21 mouse cellular contexts compared by ENCODE assay signal in genomic region chr6:120917975-120918374, GRCm38 (mm10). TPM values are rescaled to one million over a fixed set of nuclear protein-coding genes. Genes with fewer than 3 reads are reported as not detected.
DNase-seq lines count a peak whose midpoint lies in the region; ATAC-seq and TF ChIP-seq lines count a peak whose summit lies in the region.
"Had no signal": no experiment of that assay in that cellular context is flagged by ENCODE, and none has a peak within 500 bp of the region (broad histone marks: within the 10 kb centered on the region; RNA-seq: fewer than 3 reads in every experiment).

No protein-coding gene starts in this region.

- no peak for DNase-seq in forebrain, embryonic 10.5 days (ENCODE audit: extremely low spot score, low spot score)
- no peak for DNase-seq in liver, postnatal 0 days
- no peak for DNase-seq in urinary bladder, postnatal 25 days (ENCODE audit: low spot score)
- DNase-seq in hindbrain, postnatal 0 days (ENCODE audit: low spot score) = no peak
- DNase-seq: adrenal gland, postnatal 10 days; B cell, adult 2 months; cerebellum, adult 2 months; embryo, embryonic 11 days; gastrocnemius, postnatal 25 days; heart, postnatal 10 days; heart, postnatal 4 days; kidney, adult 9 months had no signal

- TF ChIP-seq POLR2A in bone marrow macrophage, adult 2 months (IDR thresholded peaks at IDR 0.05; ENCODE audit: borderline replicate concordance, low read depth, low read length) = no peak

- no peak for TF ChIP-seq EP300 in liver, postnatal 0 days (IDR thresholded peaks at IDR 0.05; ENCODE audit: low read depth)

- WGBS in forebrain, embryonic 15.5 days = 52% methylated on average over 3 of the region's 3 CpGs
- 72% methylated on average over 3 of the region's 3 CpGs for WGBS in forebrain, embryonic 10.5 days
- WGBS in liver, postnatal 0 days (ENCODE audit: insufficient replicate concordance) = 52% methylated on average over 3 of the region's 3 CpGs
- WGBS in liver, embryonic 12.5 days (ENCODE audit: insufficient replicate concordance) = 45% methylated on average over 3 of the region's 3 CpGs
- 47% methylated on average over 3 of the region's 3 CpGs for WGBS in hindbrain, postnatal 0 days

- no peaks in the 10 kb centered on the region for H3K27me3 ChIP-seq in forebrain, embryonic 15.5 days
- H3K27me3 ChIP-seq in forebrain, embryonic 10.5 days (ENCODE audit: poor library complexity, severe bottlenecking) = peaks cover 19% of the 10 kb centered on the region
- H3K27me3 ChIP-seq in liver, postnatal 0 days (ENCODE audit: insufficient read depth, low read length) = no peaks in the 10 kb centered on the region
- H3K27me3 ChIP-seq in liver, embryonic 12.5 days (replicated peaks) = no peaks in the 10 kb centered on the region
- H3K27me3 ChIP-seq in hindbrain, postnatal 0 days (ENCODE audit: insufficient read depth, low read length) = no peaks in the 10 kb centered on the region

- no peak for TF ChIP-seq CTCF in liver, postnatal 0 days (IDR thresholded peaks at IDR 0.05; ENCODE audit: low read depth)
- no peak for TF ChIP-seq CTCF in bone marrow macrophage, adult 2 months (IDR thresholded peaks at IDR 0.05; ENCODE audit: low read depth, low read length)
- no peak for TF ChIP-seq CTCF in hindbrain, postnatal 0 days (IDR thresholded peaks at IDR 0.05; ENCODE audit: low read depth)

- no peaks in the 10 kb centered on the region for H3K9me3 ChIP-seq in forebrain, embryonic 15.5 days
- no peaks in the 10 kb centered on the region for H3K9me3 ChIP-seq in forebrain, embryonic 10.5 days
- no peaks in the 10 kb centered on the region for H3K9me3 ChIP-seq in liver, postnatal 0 days (ENCODE audit: low read length)
- no peaks in the 10 kb centered on the region for H3K9me3 ChIP-seq in liver, embryonic 12.5 days (replicated peaks)
- H3K9me3 ChIP-seq in hindbrain, postnatal 0 days (ENCODE audit: low read length) = no peaks in the 10 kb centered on the region
- H3K9me3 ChIP-seq: embryonic facial prominence, embryonic 12.5 days; heart, embryonic 10.5 days; hindbrain, embryonic 12.5 days had no signal

- H3K36me3 ChIP-seq in forebrain, embryonic 15.5 days = no peaks in the 10 kb centered on the region
- H3K36me3 ChIP-seq in forebrain, embryonic 10.5 days (replicated peaks) = no peaks in the 10 kb centered on the region
- H3K36me3 ChIP-seq in liver, postnatal 0 days (replicated peaks; ENCODE audit: insufficient read depth, low read length) = no peaks in the 10 kb centered on the region
- no peaks in the 10 kb centered on the region for H3K36me3 ChIP-seq in liver, embryonic 12.5 days
- no peaks in the 10 kb centered on the region for H3K36me3 ChIP-seq in hindbrain, postnatal 0 days (ENCODE audit: insufficient read depth, low read length)
- H3K36me3 ChIP-seq: embryonic facial prominence, embryonic 12.5 days; heart, embryonic 10.5 days; hindbrain, embryonic 12.5 days had no signal

- no peak overlapping the region for H3K4me2 ChIP-seq in forebrain, embryonic 15.5 days (replicated peaks)
- no peak overlapping the region for H3K4me2 ChIP-seq in liver, postnatal 0 days (ENCODE audit: low read depth, low read length)
- H3K4me2 ChIP-seq in liver, embryonic 12.5 days = no peak overlapping the region
- no peak overlapping the region for H3K4me2 ChIP-seq in hindbrain, postnatal 0 days (ENCODE audit: low read depth, low read length)
- H3K4me2 ChIP-seq: embryonic facial prominence, embryonic 12.5 days had no signal

- ATAC-seq in forebrain, embryonic 15.5 days (replicated peaks) = 0 out of 2 replicates have a peak, but pooled peaks have one; percentile 14
- ATAC-seq in liver, postnatal 0 days = no peak
- no peak for ATAC-seq in liver, embryonic 12.5 days
- no peak for ATAC-seq in hindbrain, postnatal 0 days
- ATAC-seq: CD4-positive, CD25-positive, alpha-beta regulatory T cell, adult 4 months; forebrain, embryonic 13.5 days; hindbrain, embryonic 16.5 days had no signal

- no peak overlapping the region for H3K9ac ChIP-seq in forebrain, embryonic 15.5 days (replicated peaks)
- H3K9ac ChIP-seq in liver, postnatal 0 days (replicated peaks) = no peak overlapping the region
- no peak overlapping the region for H3K9ac ChIP-seq in liver, embryonic 12.5 days
- H3K9ac ChIP-seq in hindbrain, postnatal 0 days (replicated peaks; ENCODE audit: low read length) = no peak overlapping the region
- H3K9ac ChIP-seq: embryonic facial prominence, embryonic 12.5 days; forebrain, embryonic 13.5 days; hindbrain, embryonic 12.5 days had no signal

- no peak overlapping the region for H3K27ac ChIP-seq in forebrain, embryonic 15.5 days (replicated peaks)
- no peak overlapping the region for H3K27ac ChIP-seq in forebrain, embryonic 10.5 days
- peak overlapping the region; percentile 23; the same call in 1 of the 2 replicates for H3K27ac ChIP-seq in liver, postnatal 0 days (ENCODE audit: low read depth)
- H3K27ac ChIP-seq in liver, embryonic 12.5 days = no peak overlapping the region
- H3K27ac ChIP-seq in bone marrow macrophage, adult 2 months (ENCODE audit: insufficient read depth, low read depth, low read length) = peak overlapping the region; percentile 90
- H3K27ac ChIP-seq in hindbrain, postnatal 0 days = no peak overlapping the region
- H3K27ac ChIP-seq: embryonic facial prominence, embryonic 12.5 days; forebrain, embryonic 13.5 days; heart, embryonic 10.5 days; hindbrain, embryonic 12.5 days had no signal

- H3K4me1 ChIP-seq in forebrain, embryonic 15.5 days = peaks cover 14% of the 10 kb centered on the region
- peaks cover 27% of the 10 kb centered on the region for H3K4me1 ChIP-seq in forebrain, embryonic 10.5 days
- H3K4me1 ChIP-seq in liver, postnatal 0 days (ENCODE audit: insufficient read depth) = peaks cover 37% of the 10 kb centered on the region
- H3K4me1 ChIP-seq in liver, embryonic 12.5 days = peaks cover 42% of the 10 kb centered on the region
- peaks cover 37% of the 10 kb centered on the region for H3K4me1 ChIP-seq in bone marrow macrophage, adult 2 months (ENCODE audit: control insufficient read depth, insufficient read depth, low read length)
- H3K4me1 ChIP-seq in hindbrain, postnatal 0 days (ENCODE audit: insufficient read depth, low read length) = 0 out of 2 replicates have a peak, but pooled peaks cover 5% of the 10 kb centered on the region
- H3K4me1 ChIP-seq: embryonic facial prominence, embryonic 12.5 days had no signal

- no peak overlapping the region for H3K4me3 ChIP-seq in forebrain, embryonic 15.5 days
- no peak overlapping the region for H3K4me3 ChIP-seq in forebrain, embryonic 10.5 days
- no peak overlapping the region for H3K4me3 ChIP-seq in liver, postnatal 0 days (ENCODE audit: low read depth, low read length)
- H3K4me3 ChIP-seq in liver, embryonic 12.5 days = no peak overlapping the region
- no peak overlapping the region for H3K4me3 ChIP-seq in bone marrow macrophage, adult 2 months (ENCODE audit: insufficient read depth, low read length)
- H3K4me3 ChIP-seq in hindbrain, postnatal 0 days (ENCODE audit: low read length) = no peak overlapping the region
- H3K4me3 ChIP-seq: embryonic facial prominence, embryonic 12.5 days; forebrain, embryonic 13.5 days; hindbrain, embryonic 12.5 days had no signal

RNA-seq across cellular contexts. Expression of gene Bid, which starts 1.3 kb away (rescaled TPM):
- 24.3 TPM in 2 replicates for polyA plus RNA-seq in forebrain, embryonic 15.5 days (2015; fragmentation: Nextera tagmentation; extraction: Ambion mirVana)
- polyA plus RNA-seq in forebrain, embryonic 10.5 days (2016; fragmentation: Nextera tagmentation; extraction: Ambion mirVana) = 17.3 and 19.3 TPM in 2 replicates
- 24.6 and 24.7 TPM in 2 replicates for polyA plus RNA-seq in liver, postnatal 0 days (2015; fragmentation: Nextera tagmentation; extraction: Ambion mirVana)
- 32.4 and 32.9 TPM in 2 replicates for polyA plus RNA-seq in liver, embryonic 12.5 days (2016; fragmentation: Nextera tagmentation; extraction: Ambion mirVana)
- polyA plus RNA-seq in bone marrow macrophage, adult 2 months (2012; ENCODE audit: insufficient read depth, insufficient read length, missing spikeins) = 28.1 and 28.9 TPM in 2 replicates
- 34.3 and 43.6 TPM in 2 replicates for total RNA-seq in hindbrain, postnatal 0 days (2014; rRNA removed)
- 41.5 and 44.3 TPM in 2 replicates for polyA plus RNA-seq in hindbrain, postnatal 0 days (2015; fragmentation: Nextera tagmentation; extraction: Ambion mirVana)

Comparison
In these comparisons a context has a peak if more than half of its experiments do, and no peak if none do; other contexts are left out.
1. H3K27ac ChIP-seq: peak in liver, postnatal 0 days (single experiment) and bone marrow macrophage, adult 2 months (single experiment); none in forebrain, embryonic 15.5 days (single experiment), forebrain, embryonic 10.5 days (single experiment), liver, embryonic 12.5 days (single experiment) and hindbrain, postnatal 0 days (single experiment).